Mouse (Mus musculus) bone marrow, adult 2 months (tissue): Measurements from ENCODE around the gene Podxl2. TPM values are rescaled to one million over a fixed set of nuclear protein-coding genes. Genes with fewer than 3 reads are reported as not detected.

ENCODE experiments used
- H3K27ac ChIP-seq: fragments of 200-500 bp; 2 replicates; pipeline ENCODE4 v1.5.1; 2012; ENCODE audit warnings: low read depth, mild to moderate bottlenecking, control low read depth, inconsistent platforms, low read length; ENCODE audit not compliant: control insufficient read depth, poor library complexity, insufficient read depth
- H3K4me1 ChIP-seq: fragments of 200-500 bp; 2 replicates; pipeline ENCODE4 v1.6.1; 2011; ENCODE audit warnings: low read length; ENCODE audit not compliant: control insufficient read depth, insufficient read depth
- H3K4me3 ChIP-seq: fragments of 200-500 bp; replicated peaks from 2 replicates; pipeline ENCODE3; 2011; ENCODE audit warnings: mild to moderate bottlenecking, low read depth, low read length, control low read depth; ENCODE audit not compliant: control insufficient read depth
- CTCF ChIP-seq: fragments of 200-500 bp; IDR thresholded peaks from 2 replicates; pipeline ENCODE4 v1.5.1; 2011; ENCODE audit warnings: low read length, control low read depth; ENCODE audit not compliant: control insufficient read depth, insufficient read depth
- POLR2A ChIP-seq: fragments of 200-500 bp; IDR thresholded peaks from 2 replicates; pipeline ENCODE4 v1.6.1; 2011; ENCODE audit warnings: low read depth, mild to moderate bottlenecking, control low read depth, low read length, borderline replicate concordance; ENCODE audit not compliant: control insufficient read depth
- WGBS: fragments of 180-500 bp; shearing (Covaris S2); methylation state at CpG from one replicate; pipeline ENCODE4 v1.1.7; 2018; 5-methylcytosine and 5-hydroxymethylcytosine counted together
- polyA plus RNA-seq: library from polyadenylated mRNA; stranded (reverse); fragments of >200 nt; gene quantifications from 2 replicates; pipeline ENCODE4 v1.2.4, GENCODE M21; 2011; ENCODE audit warnings: low replicate concordance; ENCODE audit not compliant: missing spikeins, insufficient read depth, insufficient read length

The Podxl2 gene
- polyA plus RNA-seq, 1 experiment, result 2.5 TPM

DNA sequence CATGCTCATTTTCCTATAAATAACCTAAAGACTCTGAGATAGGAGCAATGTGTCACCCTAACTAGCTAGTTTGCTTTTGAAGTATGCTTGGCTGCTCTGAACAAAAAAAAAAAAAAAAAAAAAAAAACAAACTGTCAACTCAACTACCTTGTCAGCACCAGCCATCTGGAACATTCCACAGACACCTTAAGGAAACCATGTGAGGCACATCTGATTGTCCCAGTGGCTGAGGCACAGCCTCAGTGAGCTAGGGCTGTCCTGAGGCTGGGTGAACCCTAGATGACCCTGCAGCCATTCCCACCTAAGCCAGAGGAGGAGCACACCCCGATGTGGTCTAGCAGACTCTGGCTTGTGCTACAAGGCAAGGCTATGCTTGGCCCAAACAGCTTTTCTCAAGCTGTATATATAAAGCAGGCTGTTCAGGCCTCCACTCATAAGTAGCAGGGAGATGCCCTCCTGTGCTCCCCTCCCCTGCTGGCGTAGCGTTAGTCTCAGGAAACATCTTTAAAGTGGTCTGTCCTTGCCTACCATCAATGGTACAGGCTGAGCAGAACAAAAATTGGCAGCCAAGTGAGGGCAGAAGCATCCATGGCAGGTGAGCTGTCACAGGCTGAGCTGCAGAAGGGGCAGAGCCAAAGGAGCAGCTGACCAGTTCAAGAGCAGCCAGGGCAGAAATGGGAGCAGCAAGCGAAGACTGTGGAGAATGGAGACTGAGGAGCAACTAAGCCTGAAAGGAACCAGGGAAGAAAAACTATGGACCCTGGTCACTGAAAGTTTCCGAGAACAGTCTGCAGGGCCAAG lies 41.3 kb downstream of the Podxl2 start:
- Histone ChIP-seq H3K4me3 (no peak overlapping the region), H3K4me1 (peaks cover 24% of the 10 kb centered on the region), H3K27ac (peak overlapping the region; percentile 84; the same call in 1 of the 2 replicates)
- TF ChIP-seq CTCF (no peak), POLR2A (no peak)
- 74% methylated on average over 5 of the region's 5 CpGs for WGBS

DNA sequence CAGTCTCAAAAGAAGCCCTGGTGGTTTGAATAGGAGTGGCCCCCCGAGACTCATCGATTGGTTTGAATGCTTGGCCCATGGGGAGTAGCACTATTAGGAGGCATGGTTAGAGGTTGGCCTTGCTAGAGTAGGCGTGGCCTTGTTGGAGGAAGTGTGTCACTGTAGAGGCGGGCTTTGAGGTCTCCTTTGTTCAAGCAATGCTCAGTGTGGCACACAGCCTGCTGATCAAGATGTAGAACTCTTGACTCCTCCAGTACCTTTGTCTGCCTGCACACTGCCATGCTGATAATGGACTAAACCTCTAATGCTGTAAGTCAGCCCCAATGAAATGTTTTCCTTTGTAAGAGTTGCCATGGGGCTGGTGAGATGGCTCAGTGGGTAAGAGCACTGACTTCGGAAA lies 42.2 kb downstream of the Podxl2 start:
- 63% methylated on average over 5 of the region's 5 CpGs for WGBS
- H3K4me1 ChIP-seq, result peaks cover 25% of the 10 kb centered on the region
- peak overlapping the region; percentile 62 for H3K27ac ChIP-seq
- no peak for TF ChIP-seq POLR2A
- no peak for TF ChIP-seq CTCF
- no peak overlapping the region for H3K4me3 ChIP-seq

DNA sequence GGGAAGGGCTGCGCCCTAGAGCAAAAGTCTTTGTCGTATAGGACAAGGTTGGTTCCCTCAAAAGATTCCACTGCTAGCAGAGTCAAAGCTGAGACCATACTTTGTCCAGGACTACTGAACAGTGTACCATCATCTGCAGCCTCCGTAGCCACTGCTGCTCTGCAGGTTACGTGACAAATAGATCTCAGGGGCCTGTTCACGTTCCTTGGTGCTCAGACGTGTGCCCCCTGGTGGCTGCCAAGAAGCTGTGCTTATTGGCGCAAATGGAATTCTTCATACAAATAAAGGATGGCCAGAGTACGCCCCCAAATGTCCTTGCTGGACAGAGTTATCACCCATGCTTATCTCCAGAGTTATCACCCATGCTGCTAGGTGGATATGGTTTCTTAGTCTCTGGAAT lies 43.4 kb downstream of the Podxl2 start:
- Histone ChIP-seq H3K27ac (no peak overlapping the region), H3K4me3 (no peak overlapping the region), H3K4me1 (peaks cover 26% of the 10 kb centered on the region)
- TF ChIP-seq POLR2A, result no peak
- peak; percentile 90 for TF ChIP-seq CTCF
- 32% methylated on average over 8 of the region's 8 CpGs for WGBS

- Histone ChIP-seq H3K27ac (no peak overlapping the region), H3K4me1 (peaks cover 24% of the 10 kb centered on the region), H3K4me3 (no peak overlapping the region)
- 71% methylated on average over 6 of the region's 6 CpGs for WGBS
- no peak for TF ChIP-seq POLR2A
- no peak for TF ChIP-seq CTCF
These were observed 44.6 kb downstream of the Podxl2 start for GRCm38 (mm10) chr6:88830112-88830702.

DNA sequence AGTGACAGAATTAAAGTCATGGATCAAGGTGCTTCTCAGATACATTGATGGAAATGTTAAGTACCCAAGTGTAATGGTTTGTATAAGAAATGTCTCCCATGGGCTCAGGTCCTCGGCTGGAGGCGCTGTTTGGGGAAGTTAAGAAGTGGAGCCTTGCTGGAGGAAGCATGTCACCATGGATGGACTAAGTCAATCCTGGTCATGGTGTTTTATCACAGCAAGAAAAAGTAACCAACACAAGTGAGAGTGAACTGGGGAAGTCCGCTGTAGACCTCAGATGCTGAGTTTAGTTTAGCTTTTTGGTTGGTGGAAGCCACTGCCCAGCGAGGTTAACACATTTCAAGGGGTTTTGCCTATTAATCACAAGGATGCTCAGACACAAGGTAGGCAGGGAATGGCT lies 45.3 kb downstream of the Podxl2 start:
- Histone ChIP-seq H3K4me3 (no peak overlapping the region), H3K4me1 (peaks cover 24% of the 10 kb centered on the region), H3K27ac (no peak overlapping the region)
- WGBS, result 53% methylated on average over 4 of the region's 4 CpGs
- TF ChIP-seq POLR2A, result no peak
- TF ChIP-seq CTCF, result no peak

- Histone ChIP-seq H3K4me1 (peaks cover 14% of the 10 kb centered on the region), H3K4me3 (no peak overlapping the region), H3K27ac (0 out of 2 replicates have a peak overlapping the region, but pooled peaks have one; percentile 25)
- WGBS, result 53% methylated on average over 15 of the region's 15 CpGs
- TF ChIP-seq CTCF (no peak), POLR2A (no peak)
These were observed 46.4 kb downstream of the Podxl2 start for GRCm38 (mm10) chr6:88828206-88829009.

DNA sequence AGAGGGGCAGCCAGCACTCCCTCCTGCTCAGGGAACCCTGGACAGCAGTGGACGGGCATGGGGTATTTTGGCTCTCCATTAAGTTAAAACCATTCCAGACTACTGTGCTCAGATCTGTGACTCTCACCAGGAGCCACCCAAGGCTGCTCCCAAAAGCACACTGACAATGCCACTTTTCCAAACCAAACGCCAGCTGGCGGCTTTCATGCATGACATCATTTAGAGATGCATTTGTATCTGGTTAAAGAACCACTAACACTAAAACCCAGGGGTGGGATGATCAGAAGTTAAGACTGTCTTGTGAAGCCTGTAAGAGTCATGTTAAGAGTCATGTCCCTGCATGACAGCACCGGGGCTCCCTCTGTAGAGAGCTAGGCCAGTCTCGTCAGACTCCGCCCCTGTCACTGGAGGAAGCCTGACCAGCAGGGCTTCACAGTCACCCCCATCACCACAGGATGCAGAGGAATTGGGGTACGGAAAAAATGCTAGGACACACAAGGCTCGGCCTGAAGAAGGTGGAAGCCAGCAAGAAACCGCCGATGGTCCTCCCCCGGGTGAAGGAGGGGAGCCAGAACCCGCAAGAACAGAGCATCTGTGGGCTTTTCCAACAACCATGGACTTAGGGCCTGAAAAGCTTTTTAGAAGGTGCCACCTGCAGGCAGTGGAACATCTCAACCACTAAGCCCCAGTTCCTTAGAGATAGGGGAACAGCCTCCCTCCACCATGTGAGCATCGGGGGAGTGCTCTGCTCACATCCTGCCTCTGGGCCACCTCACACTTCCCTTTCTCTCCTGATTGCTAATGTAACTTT lies 47.2 kb downstream of the Podxl2 start:
- Histone ChIP-seq H3K4me1 (peaks cover 11% of the 10 kb centered on the region), H3K4me3 (no peak overlapping the region), H3K27ac (peak overlapping the region; percentile 38; the same call in 1 of the 2 replicates)
- WGBS, result 28% methylated on average over 13 of the region's 13 CpGs
- peak; percentile 22; the same call in 1 of the 2 replicates for TF ChIP-seq CTCF
- TF ChIP-seq POLR2A, result no peak
